Mouse (Mus musculus) B cell, adult 62 days (primary cell): ENCODE results near the gene Slc12a4. TPM values are rescaled to one million over a fixed set of nuclear protein-coding genes. Genes with fewer than 3 reads are reported as not detected.

ENCODE experiments used
- total RNA-seq: library from RNA; stranded (reverse); gene quantifications from 4 replicates; pipeline ENCODE4 v1.2.4, GENCODE M21; 2023

Gene Slc12a4
- total RNA-seq: 13.1 to 17.6 TPM (median 13.2 TPM) in 4 replicates

DNA sequence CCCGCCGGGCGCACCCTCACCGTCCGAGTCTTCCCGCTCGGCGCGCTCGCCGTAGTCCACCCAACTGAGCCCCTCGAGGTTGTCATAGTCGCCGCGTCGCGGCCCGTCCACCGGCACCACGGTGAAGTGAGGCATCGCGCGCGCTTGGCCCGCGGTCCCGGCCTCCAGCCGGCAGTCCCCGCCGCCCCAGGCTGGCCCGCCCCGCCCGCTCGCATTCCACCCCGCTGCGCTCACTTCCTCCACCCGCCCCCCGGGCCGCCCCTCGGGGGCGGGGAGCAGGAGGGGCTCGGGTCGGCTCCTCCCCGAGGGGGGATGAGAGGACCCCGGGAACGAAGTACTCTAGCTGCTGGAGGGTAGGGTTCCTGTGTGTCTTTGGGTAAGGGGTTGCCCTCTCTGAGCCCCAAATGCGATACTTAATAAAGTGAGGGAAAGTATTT is at the start of gene Slc12a4:
Gene Slc12a4 (minus strand): TSS at position 193 of the 437 bp plus-strand sequence.

DNA sequence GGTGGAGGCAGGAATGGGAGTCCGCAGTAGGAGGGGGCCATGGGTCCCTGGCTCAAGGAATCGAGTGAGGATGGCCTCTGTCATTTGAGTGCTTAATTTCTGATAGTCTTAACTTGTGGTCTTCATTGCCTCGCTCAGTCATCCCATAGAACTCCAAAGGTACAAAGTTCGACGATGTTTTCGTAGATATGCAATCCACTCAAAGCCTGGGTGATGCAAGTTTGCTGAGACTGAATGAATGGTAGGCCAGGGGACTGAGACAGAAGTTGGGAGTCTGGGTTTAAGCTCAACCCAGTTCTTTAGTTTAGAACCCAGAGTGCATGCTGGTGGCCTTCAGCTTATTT is 45.7 kb upstream of the Slc12a4 start, which contains the start of gene Ddx28:
Gene Ddx28 (minus strand): TSS at position 240 of the 344 bp plus-strand sequence.

DNA sequence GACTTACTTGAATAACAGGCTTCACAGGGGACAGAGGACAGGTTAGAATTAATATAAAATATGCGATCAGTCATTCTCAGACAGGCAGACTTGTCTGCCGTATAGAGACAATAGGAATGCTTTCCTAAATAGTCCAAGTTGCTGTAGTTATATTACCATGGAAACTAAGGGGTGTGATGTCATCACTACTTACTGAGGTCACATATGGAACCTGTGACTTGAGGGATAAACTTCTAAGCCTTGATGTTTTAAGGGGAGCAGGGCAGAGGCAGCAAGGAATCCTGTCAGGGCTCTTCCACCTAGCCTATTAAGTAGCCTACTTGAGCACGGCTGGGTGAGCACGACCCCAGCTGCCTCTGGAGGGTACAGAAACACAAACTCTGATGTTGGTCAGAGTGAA is 40.0 kb upstream of the Slc12a4 start, which contains the start of gene Dpep2nb:
Gene Dpep2nb (minus strand): TSS at position 101 of the 400 bp plus-strand sequence.

DNA sequence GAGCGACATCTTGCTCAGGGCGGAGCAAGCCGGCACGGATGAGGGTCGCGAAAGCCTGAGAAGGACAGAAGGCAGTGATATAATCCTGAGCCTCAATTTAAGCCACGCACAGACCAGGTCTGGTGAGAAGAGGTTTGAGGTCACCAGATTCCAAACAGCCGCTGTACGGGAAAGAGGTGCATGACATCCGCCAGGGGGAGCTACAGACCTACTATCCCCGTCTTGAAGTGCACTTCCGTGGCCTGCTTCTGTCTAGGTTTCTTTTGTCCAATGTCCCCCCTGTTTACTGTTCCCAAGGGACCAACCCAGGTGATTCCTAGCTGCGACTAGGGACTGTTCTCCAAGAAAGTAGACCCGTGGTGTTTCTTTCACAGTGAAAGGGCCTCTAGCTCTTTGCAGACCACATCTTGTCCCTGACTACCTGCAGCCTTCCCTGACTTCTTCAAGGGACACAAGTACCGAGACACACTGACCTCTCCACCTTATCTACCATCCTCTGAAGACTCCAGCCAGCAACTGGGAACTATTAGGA is 25.0 kb upstream of the Slc12a4 start, which contains the start of gene Dus2:
Gene Dus2 (plus strand): TSS at position 482 of the 532 bp plus-strand sequence.

DNA sequence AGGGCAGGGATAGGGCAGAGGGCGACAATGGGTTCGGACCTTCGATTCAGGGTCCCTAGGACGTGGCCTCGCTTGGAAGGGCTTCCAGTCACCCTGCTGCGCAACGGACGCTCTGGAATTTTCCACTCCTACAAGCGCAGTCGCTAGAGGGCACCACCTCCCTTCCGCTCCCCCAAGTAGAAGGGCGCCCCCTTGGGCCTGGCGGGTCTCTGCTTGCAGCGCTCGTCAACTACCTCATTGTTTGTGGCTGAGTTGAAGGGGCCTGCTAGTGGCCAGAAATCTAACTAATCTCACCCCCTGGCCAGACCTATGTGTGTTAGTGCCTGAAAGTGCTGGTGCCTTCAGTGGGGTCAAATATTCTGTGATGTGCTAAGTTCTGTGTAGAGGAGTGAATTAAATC is 13.4 kb upstream of the Slc12a4 start, which contains the start of gene Dpep3:
Gene Dpep3 (minus strand): TSS at position 105 of the 400 bp plus-strand sequence.

DNA sequence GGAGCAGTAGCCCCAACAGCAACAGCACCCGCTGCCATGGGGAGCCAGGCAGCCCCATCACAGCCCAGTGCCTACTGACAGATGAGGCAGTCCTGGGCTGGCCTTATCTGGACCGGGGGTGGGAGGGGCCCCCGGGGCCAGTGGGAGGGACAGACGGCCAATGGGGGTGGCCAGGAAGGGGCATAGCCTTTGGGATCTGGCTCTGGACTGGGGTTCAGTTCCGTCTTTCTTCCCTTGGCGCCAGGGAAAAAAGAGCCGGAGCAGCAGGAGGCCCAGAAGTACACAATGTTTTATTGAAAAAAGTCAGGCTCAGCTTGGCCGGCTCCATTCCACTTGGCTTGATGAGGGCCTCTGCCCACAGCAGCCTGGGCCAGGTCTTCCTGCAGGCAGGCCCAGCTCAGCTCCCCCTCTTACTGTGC is 22.6 kb downstream of the Slc12a4 start, which contains the start of gene Lcat:
Gene Lcat (minus strand): TSS at position 62 of the 419 bp plus-strand sequence.

DNA sequence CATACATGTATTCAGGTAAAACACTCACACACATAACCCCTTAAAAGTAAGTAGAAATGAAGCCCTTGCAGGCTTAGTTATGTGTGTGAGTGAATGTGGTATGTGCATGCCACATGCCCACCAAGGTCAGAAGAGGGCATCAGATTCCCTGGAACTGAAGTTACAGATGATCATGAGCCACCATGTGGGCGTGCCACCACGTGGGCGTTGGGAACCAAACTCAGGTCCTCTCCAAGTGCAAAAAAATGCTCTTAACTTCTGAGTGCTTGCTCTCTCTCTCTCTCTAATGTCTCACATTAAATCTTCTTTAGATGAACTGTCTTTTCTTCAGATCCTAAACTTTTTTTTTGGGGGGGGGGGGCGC is 27.6 kb downstream of the Slc12a4 start, which contains the start of gene Psmb10:
Gene Psmb10 (minus strand): TSS at position 139 of the 364 bp plus-strand sequence.

DNA sequence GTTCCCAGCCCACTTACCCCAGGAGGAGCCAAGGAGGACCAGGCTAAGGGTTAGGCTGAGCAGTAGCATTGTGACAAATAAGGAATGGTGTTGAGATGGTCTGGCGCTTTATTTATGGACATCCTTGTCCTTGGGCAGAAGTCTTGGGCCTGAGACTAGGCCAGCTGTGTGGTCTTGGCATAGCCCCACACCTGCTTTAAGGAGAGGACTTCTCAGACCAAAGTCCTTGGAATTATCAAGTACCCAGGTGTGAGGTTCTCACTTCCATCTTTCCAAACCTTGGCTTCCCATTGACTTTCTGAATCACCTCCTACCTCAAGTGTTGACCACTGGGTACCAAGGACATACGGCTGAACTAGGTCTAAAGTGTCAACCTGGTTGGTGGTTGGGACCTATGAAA is 32.1 kb downstream of the Slc12a4 start, which contains the start of gene Ctrl:
Gene Ctrl (minus strand): TSS at position 101 of the 400 bp plus-strand sequence.

DNA sequence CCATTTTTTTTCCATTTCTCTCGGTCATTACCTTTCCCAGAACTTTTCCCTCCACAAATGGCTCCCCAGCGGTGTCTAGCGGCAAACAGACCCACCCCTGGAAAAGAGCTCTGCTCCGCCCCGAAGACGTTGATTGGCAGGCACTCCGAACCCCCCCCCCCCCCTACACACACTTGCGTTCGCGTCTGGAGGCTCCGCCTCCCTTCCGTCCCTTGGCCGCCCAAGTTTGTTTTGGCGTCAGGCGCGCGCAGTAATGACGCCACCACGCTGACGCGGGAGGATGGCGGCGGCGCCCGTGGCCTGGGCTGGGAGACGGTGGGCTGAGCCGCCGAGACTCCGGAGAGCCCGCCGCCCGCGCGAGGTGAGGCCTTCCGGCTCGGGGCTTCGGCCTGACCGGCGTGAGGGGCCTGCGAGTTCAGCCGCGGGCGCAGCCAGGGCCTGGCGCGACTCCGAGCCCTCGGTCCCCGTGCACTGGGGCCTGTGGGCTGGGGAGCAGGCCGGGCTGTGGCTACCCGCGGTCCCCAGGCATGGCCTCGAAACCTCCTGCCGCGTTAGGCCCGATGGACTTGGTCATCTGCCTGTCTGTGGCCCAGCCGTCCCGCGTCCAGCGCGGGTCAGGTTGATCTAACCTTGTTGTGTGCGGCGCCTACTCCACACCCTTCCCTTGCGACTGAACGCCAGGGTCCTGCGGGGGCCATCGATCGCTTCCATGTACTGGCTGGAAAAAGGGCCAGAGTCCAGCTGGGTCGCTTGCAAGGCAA is 65.5 kb downstream of the Slc12a4 start, which contains the start of gene Pskh1:
Gene Pskh1 (plus strand): TSS at position 262 of the 761 bp plus-strand sequence.

Other genes starting within 250 kb of the Slc12a4 start
- gene Gfod2, start 207.4 kb downstream of the Slc12a4 start, total RNA-seq: 0.94 to 2.8 TPM (median 1.7 TPM) in 4 replicates
- gene Ranbp10, start 138.7 kb downstream of the Slc12a4 start, total RNA-seq: 34.7 to 39.4 TPM (median 37.0 TPM) in 4 replicates
- gene Tsnaxip1, start 138.4 kb downstream of the Slc12a4 start, total RNA-seq: 0.75 to 0.91 TPM (median 0.83 TPM) in 4 replicates
- gene Cenpt, start 112.8 kb downstream of the Slc12a4 start, total RNA-seq: 14.4 to 20.3 TPM (median 16.1 TPM) in 4 replicates
- gene Thap11, start 111.0 kb downstream of the Slc12a4 start, total RNA-seq: 12.8 to 17.1 TPM (median 14.2 TPM) in 4 replicates
- 18.1 to 38.7 TPM (median 36.1 TPM) in 4 replicates for gene Nutf2, start 105.5 kb downstream of the Slc12a4 start, total RNA-seq
- gene Edc4, start 85.2 kb downstream of the Slc12a4 start, total RNA-seq: 80.5 to 84.4 TPM (median 81.9 TPM) in 4 replicates
- 1.1 to 3.8 TPM (median 1.4 TPM) in 4 replicates for gene Nrn1l, start 72.5 kb downstream of the Slc12a4 start, total RNA-seq
- 23.0 to 24.7 TPM (median 23.5 TPM) in 4 replicates for gene Pskh1, start 65.7 kb downstream of the Slc12a4 start, total RNA-seq
- 1.5 to 3.5 TPM (median 1.8 TPM) in 4 replicates for gene Ctrl, start 32.2 kb downstream of the Slc12a4 start, total RNA-seq
- gene Psmb10, start 27.7 kb downstream of the Slc12a4 start, total RNA-seq: 122 to 142 TPM (median 126 TPM) in 4 replicates
- gene Lcat, start 22.7 kb downstream of the Slc12a4 start, total RNA-seq: 0.97 TPM in 1 of 4 replicates, not detected in the others
- gene Dpep3, start 13.3 kb upstream of the Slc12a4 start, total RNA-seq: not detected in 4 replicates
- 29.7 to 43.8 TPM (median 34.7 TPM) in 4 replicates for gene Dus2, start 25.2 kb upstream of the Slc12a4 start, total RNA-seq
- not detected in 4 replicates for gene Dpep2nb, start 39.9 kb upstream of the Slc12a4 start, total RNA-seq
- 5.9 to 8.6 TPM (median 6.8 TPM) in 4 replicates for gene Ddx28, start 45.8 kb upstream of the Slc12a4 start, total RNA-seq
- gene Nfatc3, start 92.7 kb upstream of the Slc12a4 start, total RNA-seq: 179 to 192 TPM (median 188 TPM) in 4 replicates
- gene Esrp2, start 170.9 kb upstream of the Slc12a4 start, total RNA-seq: 1.0 TPM in 1 of 4 replicates, not detected in the others
- 8.1 to 9.7 TPM (median 8.5 TPM) in 4 replicates for gene Pla2g15, start 184.3 kb upstream of the Slc12a4 start, total RNA-seq
- gene Slc7a6, start 202.8 kb upstream of the Slc12a4 start, total RNA-seq: 23.5 to 40.3 TPM (median 33.7 TPM) in 4 replicates
- 64.4 to 73.2 TPM (median 66.7 TPM) in 4 replicates for gene Slc7a6os, start 244.8 kb upstream of the Slc12a4 start, total RNA-seq
- 35.2 to 37.2 TPM (median 35.9 TPM) in 4 replicates for gene Prmt7, start 244.8 kb upstream of the Slc12a4 start, total RNA-seq